Mouse (Mus musculus) layer of hippocampus, adult 18-20 months (tissue): ENCODE measurements at regions not wholly inside any gene's neighbourhood (a gene's known extent, or its start where the extent isn't known, plus 50 kb on each side); places are given as distances from the start of the nearest gene placed in this dataset.
A peak's percentile ranks its signal among the peaks of the same experiment; 100 is the strongest.

Source experiments
- DNase-seq, 2 experiments: peaks; one replicate each; pipeline ENCODE4 v3.0.0; 2022; ENCODE audit warnings: low spot score in 2 of 2

GRCm38 (mm10) chr9:50257162-50257561 is 87.6 kb downstream of the Rpl10-ps3 start:
- DNase-seq, result no peak

- peak in 1 of 2 experiments; percentile 11 for DNase-seq
Observed at GRCm38 (mm10) chr9:50244982-50245671, 99.6 kb downstream of the Rpl10-ps3 start.

GRCm38 (mm10) chr9:50240923-50241322 is 103.8 kb downstream of the Rpl10-ps3 start:
- DNase-seq, result no peak

DNA sequence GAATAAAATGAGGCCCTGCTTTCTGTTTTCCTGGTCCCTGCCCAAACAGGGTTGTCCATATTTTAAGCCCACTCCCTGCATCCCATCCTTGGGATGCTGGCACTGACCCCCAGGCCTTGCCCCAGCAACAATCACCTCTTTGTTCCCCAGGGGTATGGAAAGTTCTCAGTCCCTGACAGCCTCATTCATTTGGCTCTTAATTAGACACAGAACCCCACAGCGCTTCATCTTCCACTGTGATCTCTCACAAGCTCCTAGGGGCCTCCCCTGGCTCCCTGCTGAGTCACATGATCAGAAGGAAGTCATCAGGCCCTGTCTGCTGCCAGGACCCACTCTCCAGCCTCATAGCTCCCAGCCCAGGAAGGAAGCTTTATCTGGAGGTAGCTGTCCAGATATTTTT is 108.9 kb downstream of the Rpl10-ps3 start:
- DNase-seq, result peak in 1 of 2 experiments; percentile 16

DNA sequence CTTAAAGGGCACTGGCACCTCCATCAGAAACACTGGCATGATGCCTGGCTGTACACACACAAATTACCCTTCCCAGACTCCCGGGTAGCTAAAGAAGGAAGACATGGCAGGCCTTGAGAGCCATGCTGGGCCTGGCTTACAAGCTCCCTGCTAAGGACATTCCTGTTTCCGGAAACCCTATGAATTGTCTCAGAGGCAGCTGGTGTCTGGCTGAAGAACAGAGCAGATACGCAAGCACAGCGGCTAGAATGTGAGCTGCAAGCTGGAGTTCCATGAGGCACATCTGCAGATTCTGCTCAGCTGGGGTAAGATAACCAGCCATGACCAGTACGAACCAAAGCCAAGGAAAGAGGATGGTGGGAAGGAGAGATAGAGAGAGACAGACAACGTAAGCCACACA is 110.1 kb downstream of the Rpl10-ps3 start:
- no peak for DNase-seq

GRCm38 (mm10) chr9:50232958-50233510 is 111.7 kb downstream of the Rpl10-ps3 start:
- DNase-seq, result no peak

DNA sequence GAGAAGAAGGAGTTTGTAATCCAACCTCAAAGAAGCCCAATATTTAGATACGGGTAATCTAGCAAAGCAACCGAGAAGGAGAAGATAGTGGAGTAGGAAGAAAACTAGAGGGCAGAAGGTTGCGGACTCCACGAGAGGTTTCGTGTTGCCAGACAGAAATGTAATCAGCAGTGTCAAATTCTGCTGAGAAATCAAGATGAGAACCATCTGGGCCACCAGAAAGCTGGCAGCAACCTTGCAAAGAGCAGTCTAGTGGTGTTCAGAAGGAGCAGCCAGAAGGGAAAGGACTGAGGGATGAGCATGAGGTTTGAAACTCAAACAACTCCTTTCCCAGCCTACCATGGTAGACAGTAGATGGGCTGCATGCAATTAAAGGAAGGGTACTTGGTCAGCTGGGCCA is 134.3 kb downstream of the Rpl10-ps3 start:
- DNase-seq, result no peak

GRCm38 (mm10) chr9:50199422-50200218 is 145.1 kb downstream of the Rpl10-ps3 start:
- DNase-seq, result no peak

GRCm38 (mm10) chr9:50192400-50193110 is 152.2 kb downstream of the Rpl10-ps3 start:
- no peak for DNase-seq

GRCm38 (mm10) chr9:50191136-50191535 is 153.6 kb downstream of the Rpl10-ps3 start:
- no peak for DNase-seq

DNA sequence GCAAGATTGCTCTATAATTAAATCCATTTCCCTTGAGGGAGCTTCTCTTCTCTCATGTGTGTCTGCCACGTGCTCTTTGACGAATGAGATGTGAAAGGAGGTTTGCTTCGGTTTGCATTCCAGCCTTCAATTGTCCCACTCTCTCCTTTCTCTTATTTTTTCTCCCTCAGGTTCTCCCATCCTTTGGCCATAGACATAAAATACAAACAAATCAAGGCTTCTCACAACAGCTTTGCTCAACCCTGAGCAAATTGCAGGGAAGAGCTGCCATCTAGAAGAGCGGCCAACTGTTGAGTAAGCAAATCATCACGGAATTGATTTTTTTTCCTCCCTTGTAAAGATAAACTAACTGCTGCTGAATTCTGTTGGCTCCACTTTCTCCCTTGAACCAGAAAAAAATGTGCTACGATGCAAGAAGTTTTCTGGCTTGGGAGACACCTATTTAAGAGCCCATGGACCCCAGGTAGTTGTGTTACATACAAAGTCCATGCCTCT is 156.1 kb downstream of the Rpl10-ps3 start:
- peak in 1 of 2 experiments; percentile 5 for DNase-seq

GRCm38 (mm10) chr9:50181360-50181759 is 163.4 kb downstream of the Rpl10-ps3 start:
- DNase-seq, result no peak

DNA sequence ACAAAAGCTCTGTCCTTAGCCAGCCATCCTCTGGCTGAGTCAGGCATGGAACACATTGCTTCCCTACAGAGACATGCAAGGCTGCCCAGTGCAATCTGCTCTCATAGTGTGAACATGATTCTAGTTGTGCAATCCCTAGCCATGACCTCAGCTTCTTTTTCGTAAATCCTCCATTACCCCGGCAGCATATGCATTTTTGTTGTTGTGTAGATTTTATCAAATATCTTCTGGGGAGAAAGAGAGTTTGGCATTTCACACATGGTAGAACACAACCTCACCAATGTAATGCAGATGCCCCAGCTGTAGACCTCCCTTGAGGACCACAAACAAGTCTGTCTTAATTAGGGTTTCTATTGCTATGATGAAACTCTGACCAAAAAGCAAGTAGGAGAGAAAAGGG is 168.6 kb downstream of the Rpl10-ps3 start:
- DNase-seq, result no peak

- peak; percentile 55 to 89 for DNase-seq
Observed at GRCm38 (mm10) chr9:50171826-50172464, 172.8 kb downstream of the Rpl10-ps3 start.

DNA sequence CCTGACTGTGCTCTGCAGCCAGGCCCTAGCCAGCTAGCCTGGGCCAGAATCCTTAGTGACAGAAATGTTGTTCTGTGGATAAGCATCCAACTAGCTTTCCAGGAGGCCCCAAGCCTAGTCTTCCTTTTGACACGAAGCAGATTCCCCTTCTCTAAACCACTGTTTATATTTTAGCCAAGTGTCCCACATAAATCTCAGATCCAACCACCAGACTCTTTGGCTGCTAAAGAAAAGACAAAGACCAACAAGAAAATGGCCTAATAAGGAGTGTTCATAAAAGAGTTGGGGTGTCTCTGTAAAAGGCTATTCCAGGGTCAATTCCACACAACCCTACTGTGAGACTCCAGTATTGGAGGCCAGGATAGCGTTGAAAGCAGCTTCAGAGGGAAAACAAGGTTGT is 173.6 kb downstream of the Rpl10-ps3 start:
- DNase-seq, result no peak

DNA sequence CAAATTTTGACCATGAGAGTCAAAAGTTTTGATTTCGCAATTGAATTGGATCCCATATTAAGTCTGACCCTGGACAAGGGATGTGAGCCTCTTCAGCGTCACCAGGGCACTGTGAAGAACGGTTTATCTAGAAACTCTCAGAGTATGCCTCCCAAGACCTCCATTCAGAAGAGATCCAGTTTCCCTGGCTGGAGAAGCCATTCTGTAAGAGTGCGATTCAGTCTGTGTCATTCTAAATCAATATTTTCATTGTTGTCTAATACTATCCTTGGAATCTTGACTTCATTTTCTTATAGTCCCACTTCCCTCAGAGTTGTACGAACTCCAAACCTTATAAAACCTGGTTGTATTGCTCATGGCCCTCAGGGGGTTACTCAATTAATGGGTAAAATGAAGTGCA is 174.1 kb downstream of the Rpl10-ps3 start:
- DNase-seq, result no peak

DNA sequence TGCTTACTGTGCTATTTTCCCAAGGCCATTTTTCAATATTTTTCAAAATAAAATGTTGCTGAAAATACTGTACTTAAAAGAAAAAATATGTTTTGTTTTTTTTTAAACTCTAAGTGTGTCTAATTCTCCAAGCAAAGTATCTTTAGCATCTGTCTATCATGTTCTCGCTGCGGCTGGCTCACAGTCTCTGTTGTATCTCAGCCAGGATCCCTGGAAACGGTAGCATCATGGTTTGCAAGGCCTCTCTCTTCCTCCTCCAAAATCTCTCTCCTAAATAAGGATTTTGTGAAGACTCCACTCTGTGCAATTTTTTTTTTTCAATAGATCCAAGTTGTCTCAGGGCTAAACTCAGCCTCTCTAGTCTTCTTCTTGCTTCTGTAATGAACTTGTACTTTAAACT is 190.2 kb downstream of the Rpl10-ps3 start:
- DNase-seq, result peak in 1 of 2 experiments; percentile 29

GRCm38 (mm10) chr9:50150091-50150490 is 194.7 kb downstream of the Rpl10-ps3 start:
- DNase-seq, result no peak

DNA sequence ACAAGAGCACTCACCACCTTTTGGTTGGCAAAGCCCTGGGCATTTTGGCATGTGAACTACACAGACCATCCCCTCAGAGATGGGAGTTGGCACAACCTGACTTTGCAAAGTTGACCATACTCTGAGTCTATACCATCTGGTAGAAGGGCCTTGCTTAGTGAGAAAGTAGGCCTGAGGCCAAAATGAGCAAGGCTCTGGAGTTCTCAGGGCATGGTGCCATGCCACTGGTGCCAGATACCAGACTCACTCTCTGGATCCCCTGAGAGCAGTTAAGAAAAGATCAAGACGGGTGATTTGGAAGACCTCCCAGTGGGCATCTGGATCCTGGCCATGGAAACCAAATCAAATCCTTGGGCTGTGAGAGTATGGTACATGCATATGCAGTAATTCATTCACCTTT is 202.0 kb downstream of the Rpl10-ps3 start:
- no peak for DNase-seq

- no peak for DNase-seq
Observed at GRCm38 (mm10) chr9:50142091-50142490, 202.7 kb downstream of the Rpl10-ps3 start.

- DNase-seq, result no peak
Observed at GRCm38 (mm10) chr9:50141176-50141575, 203.6 kb downstream of the Rpl10-ps3 start.
